Mouse (Mus musculus): ENCODE data around the gene Abcf1. TPM values are rescaled to one million over a fixed set of nuclear protein-coding genes. Genes with fewer than 3 reads are reported as not detected.

The Abcf1 gene
- total and polyA plus RNA-seq, 3 experiments = 142 to 312 TPM; not detected in 1

DNA sequence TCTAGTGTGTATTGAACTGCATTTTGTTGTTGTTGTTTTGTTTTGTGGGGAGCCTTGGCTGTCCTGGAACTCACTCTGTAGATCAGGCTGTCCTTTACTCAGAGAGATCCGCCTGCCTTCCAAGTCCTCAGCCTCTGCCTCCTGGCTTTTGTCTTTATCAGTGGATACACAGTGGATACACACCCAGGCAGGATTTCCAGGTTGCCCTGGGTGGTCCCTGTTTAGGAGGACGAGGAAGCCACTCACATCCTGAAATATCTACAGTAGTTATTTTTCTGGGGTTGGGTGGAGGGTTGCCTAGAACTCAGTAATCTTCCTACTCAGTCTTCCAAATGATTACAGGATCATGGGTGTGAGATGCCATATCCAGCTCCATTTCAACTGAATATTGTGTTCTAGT lies 49.4 kb upstream of the Abcf1 start:
- Histone ChIP-seq H3K36me3 (ENCODE audit: control insufficient read depth in 1 of 2, insufficient read depth in 2 of 2, low read length in 2 of 2) (peaks cover 15 to 58% of the 10 kb centered on the region in 2 experiments), H3K4me3 (ENCODE audit: control insufficient read depth in 1 of 2, insufficient read depth in 1 of 2, low read depth in 2 of 2, low read length in 2 of 2) (peak overlapping the region; percentile 32 to 52; a peak in 3 of 4 replicates), H3K4me1 (ENCODE audit: control insufficient read depth in 1 of 2, insufficient read depth in 2 of 2, low read length in 2 of 2) (peaks cover 22 to 57% of the 10 kb centered on the region in 2 experiments), H3K9me3 (replicated peaks; ENCODE audit: insufficient read depth, low read length) (no peaks in the 10 kb centered on the region), H3K9ac (ENCODE audit: control insufficient read depth, low read depth, low read length, poor library complexity, severe bottlenecking) (peak overlapping the region; percentile 60), H3K79me2 (ENCODE audit: control insufficient read depth, insufficient read depth, low read length, poor library complexity) (peaks cover 78% of the 10 kb centered on the region), H3K27me3 (ENCODE audit: control insufficient read depth in 1 of 2, insufficient read depth in 2 of 2, low read length in 2 of 2) (no peaks in the 10 kb centered on the region), H3K27ac (ENCODE audit: control insufficient read depth, low read depth, low read length) (peak overlapping the region; percentile 97)
- peak; percentile 42 for DNase-seq (ENCODE audit: low read depth, low spot score)
- TF ChIP-seq CTCF (IDR thresholded peaks at IDR 0.05 in 2 of 3, conservative IDR thresholded peaks at IDR 0.05 in 1 of 3; ENCODE audit: control insufficient read depth in 1 of 3, insufficient read depth in 1 of 3, low read depth in 2 of 3, low read length in 3 of 3, poor library complexity in 1 of 3, severe bottlenecking in 1 of 3) = no peak
- no peak for TF ChIP-seq RAD21 (IDR thresholded peaks at IDR 0.05; ENCODE audit: low read depth, low read length)
- TF ChIP-seq E2F4 (IDR thresholded peaks at IDR 0.05; ENCODE audit: borderline replicate concordance, low read depth, low read length) = no peak

DNA sequence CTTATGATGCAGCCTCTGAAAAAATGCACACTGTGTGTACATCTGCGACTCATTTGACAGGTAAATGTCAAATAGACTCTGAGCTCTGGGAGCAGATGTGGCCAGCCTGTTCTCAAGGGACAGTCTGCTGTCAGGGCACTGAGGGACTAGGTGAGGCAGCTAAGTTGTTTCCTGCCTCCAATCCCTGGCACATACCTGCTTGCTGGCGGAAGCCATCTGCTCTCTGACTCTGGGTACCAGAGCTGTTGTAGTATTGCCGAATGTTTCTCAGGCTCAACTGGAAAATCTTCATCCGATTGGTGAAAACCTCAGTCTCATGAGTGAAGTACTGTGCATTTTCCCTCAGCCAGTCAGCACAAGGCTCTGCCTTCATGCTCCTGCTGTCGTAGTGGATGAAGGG lies 47.5 kb upstream of the Abcf1 start:
- Histone ChIP-seq H3K4me1 (ENCODE audit: control insufficient read depth in 1 of 2, insufficient read depth in 2 of 2, low read length in 2 of 2) (peaks cover 8 to 40% of the 10 kb centered on the region in 2 experiments), H3K9ac (ENCODE audit: control insufficient read depth, low read depth, low read length, poor library complexity, severe bottlenecking) (no peak overlapping the region), H3K4me3 (ENCODE audit: control insufficient read depth in 1 of 2, insufficient read depth in 1 of 2, low read depth in 2 of 2, low read length in 2 of 2) (no peak overlapping the region), H3K9me3 (replicated peaks; ENCODE audit: insufficient read depth, low read length) (no peaks in the 10 kb centered on the region), H3K27ac (ENCODE audit: control insufficient read depth, low read depth, low read length) (peak overlapping the region; percentile 11; the same call in 1 of the 2 replicates), H3K36me3 (ENCODE audit: control insufficient read depth in 1 of 2, insufficient read depth in 2 of 2, low read length in 2 of 2) (peaks cover 15 to 40% of the 10 kb centered on the region in 2 experiments), H3K79me2 (ENCODE audit: control insufficient read depth, insufficient read depth, low read length, poor library complexity) (peaks cover 62% of the 10 kb centered on the region), H3K27me3 (ENCODE audit: control insufficient read depth in 1 of 2, insufficient read depth in 2 of 2, low read length in 2 of 2) (no peaks in the 10 kb centered on the region)
- peak; percentile 48 for DNase-seq (ENCODE audit: low read depth, low spot score)
- TF ChIP-seq USF2 (IDR thresholded peaks at IDR 0.05; ENCODE audit: borderline replicate concordance in 1 of 2, insufficient read depth in 1 of 2, low read depth in 1 of 2, low read length in 2 of 2) (no peak), SMC3 (IDR thresholded peaks at IDR 0.05; ENCODE audit: low read depth, low read length) (no peak), MXI1 (IDR thresholded peaks at IDR 0.05; ENCODE audit: low read depth, low read length) (0 out of 2 replicates have a peak, but pooled peaks have one; percentile 19)

DNA sequence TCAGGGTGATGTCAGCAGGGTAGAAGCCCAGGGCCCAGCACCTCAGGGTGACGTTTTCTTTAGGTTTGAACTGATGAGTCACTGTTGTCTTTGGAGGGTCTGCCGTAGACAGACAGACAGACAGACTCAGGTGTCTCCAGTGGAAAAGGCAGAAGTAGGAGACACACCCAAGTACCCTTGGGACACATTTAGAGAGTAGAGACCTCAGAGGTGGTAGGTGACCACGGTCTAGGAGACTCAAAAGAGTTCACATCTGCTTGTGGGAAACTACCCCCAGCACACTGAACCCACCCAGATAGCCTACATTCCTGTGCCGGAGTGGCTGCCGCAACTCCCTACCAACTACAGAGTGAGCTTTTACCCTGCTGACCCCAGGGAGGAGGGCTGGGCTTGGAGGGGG lies 45.4 kb upstream of the Abcf1 start:
- peak; percentile 12 for DNase-seq (ENCODE audit: low read depth, low spot score)
- Histone ChIP-seq H3K27me3 (ENCODE audit: control insufficient read depth in 1 of 2, insufficient read depth in 2 of 2, low read length in 2 of 2) (no peaks in the 10 kb centered on the region), H3K9me3 (replicated peaks; ENCODE audit: insufficient read depth, low read length) (no peaks in the 10 kb centered on the region), H3K4me1 (ENCODE audit: control insufficient read depth in 1 of 2, insufficient read depth in 2 of 2, low read length in 2 of 2) (peaks cover 3 to 30% of the 10 kb centered on the region in 2 experiments), H3K4me3 (ENCODE audit: control insufficient read depth in 1 of 2, insufficient read depth in 1 of 2, low read depth in 2 of 2, low read length in 2 of 2) (no peak overlapping the region), H3K9ac (ENCODE audit: control insufficient read depth, low read depth, low read length, poor library complexity, severe bottlenecking) (no peak overlapping the region), H3K27ac (ENCODE audit: control insufficient read depth, low read depth, low read length) (no peak overlapping the region), H3K79me2 (ENCODE audit: control insufficient read depth, insufficient read depth, low read length, poor library complexity) (peaks cover 53% of the 10 kb centered on the region), H3K36me3 (ENCODE audit: control insufficient read depth in 1 of 2, insufficient read depth in 2 of 2, low read length in 2 of 2) (peaks cover 15 to 31% of the 10 kb centered on the region in 2 experiments)
- no peak for TF ChIP-seq MYC (IDR thresholded peaks at IDR 0.05; ENCODE audit: low read depth, low read length)
- no peak for TF ChIP-seq NELFE (IDR thresholded peaks at IDR 0.05; ENCODE audit: low read depth, low read length)
- TF ChIP-seq HCFC1 (IDR thresholded peaks at IDR 0.05; ENCODE audit: low read depth, low read length) = no peak
- no peak for TF ChIP-seq BHLHE40 (IDR thresholded peaks at IDR 0.05; ENCODE audit: borderline replicate concordance, low read depth, low read length)
- no peak for TF ChIP-seq RAD21 (IDR thresholded peaks at IDR 0.05; ENCODE audit: low read depth, low read length)
- no peak for TF ChIP-seq MAFK (IDR thresholded peaks at IDR 0.05; ENCODE audit: borderline replicate concordance, low read depth, low read length)
- TF ChIP-seq ELF1 (IDR thresholded peaks at IDR 0.05; ENCODE audit: low read depth, low read length) = no peak
- TF ChIP-seq NRF1 (IDR thresholded peaks at IDR 0.05; ENCODE audit: insufficient read depth, low read depth, low read length, poor library complexity, severe bottlenecking) = no peak
- TF ChIP-seq MAX (IDR thresholded peaks at IDR 0.05; ENCODE audit: low read length) = no peak
- TF ChIP-seq POLR2AphosphoS2 (IDR thresholded peaks at IDR 0.05; ENCODE audit: low read length) = no peak; the same call in 1 of the 2 replicates
- no peak for TF ChIP-seq MYB (IDR thresholded peaks at IDR 0.05; ENCODE audit: low read depth, low read length)
- no peak for TF ChIP-seq ZKSCAN1 (IDR thresholded peaks at IDR 0.05; ENCODE audit: low read depth, low read length)
- no peak for TF ChIP-seq ZC3H11A (IDR thresholded peaks at IDR 0.05; ENCODE audit: low read depth, low read length)
- no peak for TF ChIP-seq CTCF (IDR thresholded peaks at IDR 0.05 in 2 of 3, conservative IDR thresholded peaks at IDR 0.05 in 1 of 3; ENCODE audit: control insufficient read depth in 1 of 3, insufficient read depth in 1 of 3, low read depth in 2 of 3, low read length in 3 of 3, poor library complexity in 1 of 3, severe bottlenecking in 1 of 3)
- TF ChIP-seq GABPA (IDR thresholded peaks at IDR 0.05; ENCODE audit: low read depth, low read length) = no peak
- no peak for TF ChIP-seq ZMIZ1 (IDR thresholded peaks at IDR 0.05; ENCODE audit: low read depth, low read length)
- TF ChIP-seq MAZ (IDR thresholded peaks at IDR 0.05; ENCODE audit: low read depth, low read length) = no peak
- no peak for TF ChIP-seq ETS1 (IDR thresholded peaks at IDR 0.05; ENCODE audit: low read depth, low read length)
- TF ChIP-seq JUND (IDR thresholded peaks at IDR 0.05; ENCODE audit: low read depth, low read length) = no peak

All from MEL (cell line).